ENCODE assay signal across 8 mouse cellular contexts in genomic region chr15:100039001-100039701, GRCm38 (mm10). TPM values are rescaled to one million over a fixed set of nuclear protein-coding genes. Genes with fewer than 3 reads are reported as not detected.
DNase-seq lines count a peak whose midpoint lies in the region; ATAC-seq and TF ChIP-seq lines count a peak whose summit lies in the region.

No protein-coding gene starts in this region.

- peak; percentile 24 for DNase-seq in gastrocnemius, adult 18-20 months (ENCODE audit: low spot score)
- no peak for DNase-seq in gastrocnemius, postnatal 36 days
- peak; percentile 61 for DNase-seq in cerebellum, adult 9-11 months
- DNase-seq in left cerebral cortex, postnatal 25 days (ENCODE audit: low spot score in 2 of 2): peak; percentile 59

- intact Hi-C loops in gastrocnemius, postnatal 36 days (cut with DNase I): no loop called here
- intact Hi-C loops in left cerebral cortex, postnatal 25 days (cut with DNase I): loop anchor here (5.0 kb wide), 1 partner anchor 188 kb away; the partner anchor contains the start of gene Atf1

- H3K36me3 ChIP-seq in hindbrain, embryonic 16.5 days (ENCODE audit: control insufficient read depth, insufficient read depth, low read length): no peaks in the 10 kb centered on the region
- no peaks in the 10 kb centered on the region for H3K36me3 ChIP-seq in small intestine, adult 2 months (ENCODE audit: control insufficient read depth, insufficient read depth, low read length)

- H3K4me3 ChIP-seq in hindbrain, embryonic 16.5 days (ENCODE audit: low read length): peak overlapping the region; percentile 91
- H3K4me3 ChIP-seq in small intestine, adult 2 months (ENCODE audit: low read depth, low read length): peak overlapping the region; percentile 68

- H3K4me1 ChIP-seq in hindbrain, embryonic 16.5 days (ENCODE audit: control insufficient read depth, insufficient read depth, low read depth, low read length): peaks cover 23% of the 10 kb centered on the region
- peaks cover 17% of the 10 kb centered on the region; the same call in 1 of the 2 replicates for H3K4me1 ChIP-seq in small intestine, adult 2 months (ENCODE audit: control insufficient read depth, insufficient read depth, insufficient read length, low read length)

- no peak for TF ChIP-seq CTCF in small intestine, adult 2 months (IDR thresholded peaks at IDR 0.05; ENCODE audit: extremely low read depth, insufficient read length, insufficient replicate concordance, low read depth, low read length)

- peak overlapping the region; percentile 56 for H3K4me2 ChIP-seq in hindbrain, embryonic 16.5 days (ENCODE audit: low read length)

- H3K27me3 ChIP-seq in hindbrain, embryonic 16.5 days (replicated peaks; ENCODE audit: control insufficient read depth, insufficient read depth, low read length): no peaks in the 10 kb centered on the region
- H3K27me3 ChIP-seq in small intestine, adult 2 months (ENCODE audit: control insufficient read depth, insufficient read depth, low read length): no peaks in the 10 kb centered on the region

- no peaks in the 10 kb centered on the region for H3K9me3 ChIP-seq in hindbrain, embryonic 16.5 days (ENCODE audit: control insufficient read depth, low read length)

- WGBS in hindbrain, embryonic 16.5 days: under 1% methylated on average over 35 of the region's 36 CpGs
- under 1% methylated on average over 36 of the region's 36 CpGs for WGBS in small intestine, adult 2 months

- TF ChIP-seq POLR2A in small intestine, adult 2 months (IDR thresholded peaks at IDR 0.05; ENCODE audit: low read depth, low read length): no peak

- peak overlapping the region; percentile 99 for H3K27ac ChIP-seq in hindbrain, embryonic 16.5 days (ENCODE audit: low read depth, low read length)
- H3K27ac ChIP-seq in small intestine, adult 2 months (ENCODE audit: insufficient read depth, low read depth, low read length): peak overlapping the region; percentile 68

- peak; percentile 11; the same call in 1 of the 2 replicates for ATAC-seq in frontal cortex, adult (ENCODE audit: low TSS enrichment)
- peak; percentile 71 for ATAC-seq in hindbrain, embryonic 16.5 days
- peak; percentile 44 for ATAC-seq in megakaryocyte progenitor cell, adult 5-6 weeks (replicated peaks; ENCODE audit: poor library complexity)

- peak overlapping the region; percentile 99 for H3K9ac ChIP-seq in hindbrain, embryonic 16.5 days (ENCODE audit: low read depth, low read length)

RNA-seq across cellular contexts. Expression of gene Dip2b, which starts 0.7 kb away (rescaled TPM):
- total RNA-seq in gastrocnemius, adult 18-20 months (2021): 1 to 10 TPM; 5.3 to 5.7 TPM
- 1 to 10 TPM; 6.2 to 7.3 TPM for total RNA-seq in gastrocnemius, postnatal 36 days (2021)
- polyA plus RNA-seq in hindbrain, embryonic 16.5 days (2015; fragmentation: Nextera tagmentation; extraction: Ambion mirVana): 12.4 and 16.4 TPM in 2 replicates
- total RNA-seq in left cerebral cortex, postnatal 25 days (2021): 10 to 100 TPM; 64.0 to 67.9 TPM
- 17.5 and 17.6 TPM in 2 replicates for total RNA-seq in megakaryocyte progenitor cell, adult 5-6 weeks (2015)
- total RNA-seq in megakaryocyte progenitor cell, adult 5-6 weeks (2017): 10.2 TPM in 2 replicates
- polyA plus RNA-seq in small intestine, adult 2 months (2012; rRNA removed): 3.8 and 5.8 TPM in 2 replicates

Comparison
In these comparisons a context has a peak if more than half of its experiments do, and no peak if none do; other contexts are left out.
1. DNase-seq: peak in gastrocnemius, adult 18-20 months (single experiment), cerebellum, adult 9-11 months (single experiment) and left cerebral cortex, postnatal 25 days (2 of 2); none in gastrocnemius, postnatal 36 days (0 of 2).
2. ATAC-seq: peak in every context shown above with its lines; median percentile 71 in hindbrain, embryonic 16.5 days; 44 in megakaryocyte progenitor cell, adult 5-6 weeks; 11 in frontal cortex, adult.